Mouse (Mus musculus): ENCODE data around the gene Rhoc. TPM values are rescaled to one million over a fixed set of nuclear protein-coding genes. Genes with fewer than 3 reads are reported as not detected.
"Not testable (repeated sequence)": the region's sequence is repeated elsewhere in the genome, so short reads cannot be mapped to it uniquely, and the experiment has no call there.

Rhoc gene
- total and polyA plus RNA-seq, 3 experiments = 0.21 TPM; not detected in 2

DNA sequence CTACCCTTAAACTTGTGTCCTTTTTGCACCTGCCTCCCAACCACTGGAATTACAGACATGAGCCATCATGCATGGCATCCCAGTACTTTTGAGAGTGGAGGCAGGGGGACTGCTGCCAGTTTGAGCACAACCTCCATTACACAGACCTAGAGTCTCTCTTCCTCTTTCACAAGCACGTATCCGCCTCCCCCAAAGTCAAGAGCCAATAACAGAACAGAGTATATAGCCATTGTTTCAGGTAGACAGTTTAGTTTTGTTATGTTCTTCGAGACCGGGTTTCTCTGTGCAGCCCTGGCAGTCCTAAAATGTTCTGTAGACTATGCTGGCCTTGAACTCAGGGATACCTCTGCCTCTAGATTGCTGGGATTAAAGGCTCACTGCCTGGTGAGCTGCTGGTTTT lies 24.1 kb downstream of the Rhoc start:
- no peak overlapping the region for H3K27ac ChIP-seq (ENCODE audit: control insufficient read depth, low read depth, low read length)
- DNase-seq (ENCODE audit: low read depth, low spot score) = no peak
- no peak overlapping the region for H3K9ac ChIP-seq (ENCODE audit: control insufficient read depth, low read depth, low read length, poor library complexity, severe bottlenecking)

DNA sequence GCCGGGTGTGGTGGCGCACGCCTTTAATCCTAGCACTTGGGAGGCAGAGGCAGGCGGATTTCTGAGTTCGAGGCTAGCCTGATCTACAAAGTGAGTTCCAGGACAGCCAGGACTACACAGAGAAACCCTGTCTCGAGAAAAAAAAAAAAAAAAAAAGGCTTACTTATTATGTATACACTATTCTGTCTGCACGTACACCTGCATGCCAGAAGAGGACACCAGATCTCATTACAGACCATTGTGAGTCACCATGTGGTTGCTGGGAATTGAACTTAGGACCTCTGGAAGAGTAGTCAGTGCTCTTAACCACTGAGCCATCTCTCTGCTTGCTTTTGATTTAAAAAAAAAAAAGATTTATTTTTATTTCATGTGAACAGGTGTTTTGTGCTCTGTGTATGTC lies 25.1 kb downstream of the Rhoc start:
- not testable (repeated sequence) for H3K36me3 ChIP-seq (ENCODE audit: control insufficient read depth in 1 of 2, insufficient read depth in 2 of 2, low read length in 2 of 2); H3K9me3 ChIP-seq (replicated peaks; ENCODE audit: insufficient read depth, low read length); H3K4me3 ChIP-seq (ENCODE audit: control insufficient read depth in 1 of 2, insufficient read depth in 1 of 2, low read depth in 2 of 2, low read length in 2 of 2); H3K27ac ChIP-seq (ENCODE audit: control insufficient read depth, low read depth, low read length); H3K4me1 ChIP-seq (ENCODE audit: control insufficient read depth in 1 of 2, insufficient read depth in 2 of 2, low read length in 2 of 2); H3K27me3 ChIP-seq (ENCODE audit: control insufficient read depth in 1 of 2, insufficient read depth in 2 of 2, low read length in 2 of 2); H3K9ac ChIP-seq (ENCODE audit: control insufficient read depth, low read depth, low read length, poor library complexity, severe bottlenecking); H3K79me2 ChIP-seq (ENCODE audit: control insufficient read depth, insufficient read depth, low read length, poor library complexity); DNase-seq (ENCODE audit: low read depth, low spot score)

More for the DNA sequence above, 24.1 kb downstream of the Rhoc start:
- Histone ChIP-seq H3K27me3 (ENCODE audit: control insufficient read depth in 1 of 2, insufficient read depth in 2 of 2, low read length in 2 of 2) (no peaks in the 10 kb centered on the region), H3K4me3 (ENCODE audit: control insufficient read depth in 1 of 2, insufficient read depth in 1 of 2, low read depth in 2 of 2, low read length in 2 of 2) (no peak overlapping the region), H3K79me2 (ENCODE audit: control insufficient read depth, insufficient read depth, low read length, poor library complexity) (no peaks in the 10 kb centered on the region), H3K9me3 (replicated peaks; ENCODE audit: insufficient read depth, low read length) (no peaks in the 10 kb centered on the region), H3K36me3 (ENCODE audit: control insufficient read depth in 1 of 2, insufficient read depth in 2 of 2, low read length in 2 of 2) (peaks cover 0 to 4% of the 10 kb centered on the region in 2 experiments; a peak in 1 of 4 replicates), H3K4me1 (ENCODE audit: control insufficient read depth in 1 of 2, insufficient read depth in 2 of 2, low read length in 2 of 2) (peaks cover 0 to 8% of the 10 kb centered on the region in 2 experiments; a peak in 2 of 4 replicates)
- TF ChIP-seq POLR2A (IDR thresholded peaks at IDR 0.05; ENCODE audit: control insufficient read depth in 1 of 2, insufficient read depth in 1 of 2, low read depth in 1 of 2, low read length in 2 of 2, poor library complexity in 1 of 2) (no peak), ZKSCAN1 (IDR thresholded peaks at IDR 0.05; ENCODE audit: low read depth, low read length) (no peak), BHLHE40 (IDR thresholded peaks at IDR 0.05; ENCODE audit: borderline replicate concordance, low read depth, low read length) (no peak), EP300 (IDR thresholded peaks at IDR 0.05; ENCODE audit: low read depth in 1 of 2, low read length in 2 of 2) (no peak), HCFC1 (IDR thresholded peaks at IDR 0.05; ENCODE audit: low read depth, low read length) (no peak), RAD21 (IDR thresholded peaks at IDR 0.05; ENCODE audit: low read depth, low read length) (no peak), POLR2AphosphoS2 (IDR thresholded peaks at IDR 0.05; ENCODE audit: low read length) (no peak)

DNA sequence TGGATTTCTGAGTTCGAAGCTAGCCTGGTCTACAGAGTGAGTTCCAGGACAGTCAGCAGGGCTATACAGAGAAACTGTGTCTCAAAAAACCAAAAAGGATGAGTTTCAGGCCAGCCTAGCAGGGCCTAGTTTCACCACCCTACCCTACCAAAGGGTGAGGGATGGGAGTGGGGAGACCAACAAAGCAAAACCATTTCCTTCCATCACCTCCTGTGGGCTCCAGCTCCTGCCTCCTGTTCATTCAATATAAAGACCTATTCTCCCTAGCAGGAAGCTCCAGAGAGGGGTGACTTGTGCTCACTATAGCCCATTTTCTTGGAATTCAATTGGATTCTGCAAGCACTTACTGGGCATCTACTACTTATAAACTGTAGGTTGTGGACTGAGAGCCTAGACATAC lies 26.6 kb downstream of the Rhoc start:
- TF ChIP-seq GATA1 (IDR thresholded peaks at IDR 0.05; ENCODE audit: low read depth, low read length) (no peak), CHD1 (IDR thresholded peaks at IDR 0.05; ENCODE audit: low read depth, low read length) (no peak), MEF2A (IDR thresholded peaks at IDR 0.05; ENCODE audit: extremely low read depth, insufficient replicate concordance, low read depth, low read length, poor library complexity, severe bottlenecking) (no peak), CHD2 (IDR thresholded peaks at IDR 0.05; ENCODE audit: low read length) (no peak), MAFK (IDR thresholded peaks at IDR 0.05; ENCODE audit: borderline replicate concordance, low read depth, low read length) (no peak), MAZ (IDR thresholded peaks at IDR 0.05; ENCODE audit: low read depth, low read length) (no peak), JUND (IDR thresholded peaks at IDR 0.05; ENCODE audit: low read depth, low read length) (no peak), MYB (IDR thresholded peaks at IDR 0.05; ENCODE audit: low read depth, low read length) (no peak), RCOR1 (IDR thresholded peaks at IDR 0.05; ENCODE audit: low read depth, low read length) (no peak), MYC (IDR thresholded peaks at IDR 0.05; ENCODE audit: low read depth, low read length) (no peak), GABPA (IDR thresholded peaks at IDR 0.05; ENCODE audit: low read depth, low read length) (no peak), ZKSCAN1 (IDR thresholded peaks at IDR 0.05; ENCODE audit: low read depth, low read length) (no peak), NRF1 (IDR thresholded peaks at IDR 0.05; ENCODE audit: insufficient read depth, low read depth, low read length, poor library complexity, severe bottlenecking) (no peak), ZNF384 (IDR thresholded peaks at IDR 0.05; ENCODE audit: low read depth, low read length) (no peak), POLR2AphosphoS5 (IDR thresholded peaks at IDR 0.05; ENCODE audit: borderline replicate concordance, low read depth, low read length) (no peak), HCFC1 (IDR thresholded peaks at IDR 0.05; ENCODE audit: low read depth, low read length) (no peak), POLR2AphosphoS2 (IDR thresholded peaks at IDR 0.05; ENCODE audit: low read length) (no peak)
- DNase-seq (ENCODE audit: low read depth, low spot score) = no peak
- Histone ChIP-seq H3K36me3 (ENCODE audit: control insufficient read depth in 1 of 2, insufficient read depth in 2 of 2, low read length in 2 of 2) (peaks cover 0 to 12% of the 10 kb centered on the region in 2 experiments; a peak in 2 of 4 replicates), H3K27me3 (ENCODE audit: control insufficient read depth in 1 of 2, insufficient read depth in 2 of 2, low read length in 2 of 2) (no peaks in the 10 kb centered on the region), H3K79me2 (ENCODE audit: control insufficient read depth, insufficient read depth, low read length, poor library complexity) (peaks cover 4% of the 10 kb centered on the region; the same call in 1 of the 2 replicates), H3K4me3 (ENCODE audit: control insufficient read depth in 1 of 2, insufficient read depth in 1 of 2, low read depth in 2 of 2, low read length in 2 of 2) (no peak overlapping the region), H3K9ac (ENCODE audit: control insufficient read depth, low read depth, low read length, poor library complexity, severe bottlenecking) (no peak overlapping the region), H3K27ac (ENCODE audit: control insufficient read depth, low read depth, low read length) (no peak overlapping the region), H3K4me1 (ENCODE audit: control insufficient read depth in 1 of 2, insufficient read depth in 2 of 2, low read length in 2 of 2) (peaks cover 0 to 8% of the 10 kb centered on the region in 2 experiments; a peak in 3 of 4 replicates), H3K9me3 (replicated peaks; ENCODE audit: insufficient read depth, low read length) (no peaks in the 10 kb centered on the region)

All from MEL (cell line).